Mouse (Mus musculus) urinary bladder, postnatal 4 days (tissue): ENCODE results near the gene Sst.

Source experiments
- DNase-seq, 2 experiments: peaks; one replicate each; pipeline ENCODE4 v3.0.0; 2021 to 2022; ENCODE audit warnings: low spot score in 2 of 2

The Sst gene

GRCm38 (mm10) chr16:23887910-23888579 lies 2.7 kb downstream of the Sst start:
- no peak for DNase-seq

GRCm38 (mm10) chr16:23885098-23885497 lies 5.7 kb downstream of the Sst start:
- no peak for DNase-seq

GRCm38 (mm10) chr16:23855242-23855641 lies 35.5 kb downstream of the Sst start:
- DNase-seq = no peak

- no peak for DNase-seq
These were observed 41.0 kb downstream of the Sst start for GRCm38 (mm10) chr16:23849720-23850119.

GRCm38 (mm10) chr16:23849176-23849575 lies 41.6 kb downstream of the Sst start:
- no peak for DNase-seq

- no peak for DNase-seq
These were observed 46.1 kb downstream of the Sst start for GRCm38 (mm10) chr16:23844622-23845021.

- no peak for DNase-seq
These were observed 48.1 kb downstream of the Sst start for GRCm38 (mm10) chr16:23842609-23843008.
